Mouse (Mus musculus): ENCODE measurements around the gene Gm9507. TPM values are rescaled to one million over a fixed set of nuclear protein-coding genes. Genes with fewer than 3 reads are reported as not detected.
"Not testable (repeated sequence)": the region's sequence is repeated elsewhere in the genome, so short reads cannot be mapped to it uniquely, and the experiment has no call there.

The Gm9507 gene
- polyA plus RNA-seq, 1 experiment from 2014 or later = not detected

DNA sequence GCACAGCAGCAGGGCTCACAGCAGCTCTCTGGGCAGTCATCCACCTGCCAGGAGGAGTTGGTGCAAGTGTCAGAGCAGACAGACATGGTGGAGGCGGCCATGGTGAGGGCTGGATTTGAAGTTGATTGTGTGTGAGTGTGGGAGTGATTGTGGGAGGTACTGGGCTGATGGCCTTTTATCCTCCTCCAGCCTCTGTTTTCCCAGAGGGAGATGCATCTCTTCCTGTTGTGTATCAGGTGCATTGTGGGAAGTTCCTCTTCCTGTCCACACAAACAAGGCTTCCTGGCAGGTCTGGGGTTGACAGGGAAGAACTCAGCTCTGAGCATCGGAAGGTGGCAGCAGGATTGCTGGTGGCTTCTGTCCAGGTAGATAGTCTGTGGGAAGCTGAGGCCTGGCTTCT lies 16.7 kb downstream of the Gm9507 start, which contains the start of gene Gm9639:
Gene Gm9639 (minus strand): TSS at position 101 of the 400 bp plus-strand sequence.
- ATAC-seq (replicated peaks; ENCODE audit: insufficient number of reproducible peaks, low FRiP score, low TSS enrichment, low read depth) (no peak), DNase-seq (ENCODE audit: low spot score) (no peak)
- no peak within 1 kb of the TSS for H3K4me3 ChIP-seq (ENCODE audit: low read depth, low read length)
- H3K27me3 ChIP-seq (ENCODE audit: control insufficient read depth, insufficient read depth, low read length) = no peaks in the 10 kb centered on the region
- no peak within 1 kb of the TSS for H3K9ac ChIP-seq (replicated peaks; ENCODE audit: low read length)
- no peaks in the 10 kb centered on the region for H3K4me1 ChIP-seq (ENCODE audit: control insufficient read depth, insufficient read depth, low read length)
- no peak within 1 kb of the TSS for H3K27ac ChIP-seq (replicated peaks; ENCODE audit: low read depth, low read length)
- no peak within 1 kb of the TSS for H3K4me2 ChIP-seq (ENCODE audit: low read depth, low read length)
- no peaks in the 10 kb centered on the region for H3K36me3 ChIP-seq (replicated peaks; ENCODE audit: control insufficient read depth, insufficient read depth, low read depth, low read length)
- WGBS = 54% methylated on average over 2 of the region's 2 CpGs
- no peaks in the 10 kb centered on the region for H3K9me3 ChIP-seq (replicated peaks; ENCODE audit: control insufficient read depth, low read length)

GRCm38 (mm10) chr10:77788621-77789020 lies 23.0 kb downstream of the Gm9507 start:
- Histone ChIP-seq H3K9me3 (replicated peaks; ENCODE audit: control insufficient read depth, low read length) (no peaks in the 10 kb centered on the region), H3K4me3 (ENCODE audit: low read depth, low read length) (no peak overlapping the region), H3K4me1 (ENCODE audit: control insufficient read depth, insufficient read depth, low read length) (no peaks in the 10 kb centered on the region), H3K4me2 (ENCODE audit: low read depth, low read length) (no peak overlapping the region), H3K36me3 (replicated peaks; ENCODE audit: control insufficient read depth, insufficient read depth, low read depth, low read length) (no peaks in the 10 kb centered on the region), H3K27me3 (ENCODE audit: control insufficient read depth, insufficient read depth, low read length) (no peaks in the 10 kb centered on the region), H3K9ac (replicated peaks; ENCODE audit: low read length) (no peak overlapping the region), H3K27ac (replicated peaks; ENCODE audit: low read depth, low read length) (no peak overlapping the region)
- ATAC-seq (replicated peaks; ENCODE audit: insufficient number of reproducible peaks, low FRiP score, low TSS enrichment, low read depth) (no peak), DNase-seq (ENCODE audit: low spot score) (no peak)
- WGBS = 82% methylated on average over 2 of the region's 2 CpGs

GRCm38 (mm10) chr10:77787876-77788275 lies 23.8 kb downstream of the Gm9507 start, which contains the start of gene Gm7137:
Gene Gm7137 (minus strand): TSS chr10:77788200.
- not testable (repeated sequence) for H3K27ac ChIP-seq (replicated peaks; ENCODE audit: low read depth, low read length); H3K36me3 ChIP-seq (replicated peaks; ENCODE audit: control insufficient read depth, insufficient read depth, low read depth, low read length); H3K9me3 ChIP-seq (replicated peaks; ENCODE audit: control insufficient read depth, low read length); H3K9ac ChIP-seq (replicated peaks; ENCODE audit: low read length); H3K4me1 ChIP-seq (ENCODE audit: control insufficient read depth, insufficient read depth, low read length); H3K27me3 ChIP-seq (ENCODE audit: control insufficient read depth, insufficient read depth, low read length); H3K4me3 ChIP-seq (ENCODE audit: low read depth, low read length); H3K4me2 ChIP-seq (ENCODE audit: low read depth, low read length); DNase-seq (ENCODE audit: low spot score); ATAC-seq (replicated peaks; ENCODE audit: insufficient number of reproducible peaks, low FRiP score, low TSS enrichment, low read depth)
- no CpG with 5 or more reads among the region's 1 CpGs for WGBS

GRCm38 (mm10) chr10:77783396-77783795 lies 28.2 kb downstream of the Gm9507 start:
- WGBS = 82% methylated on average over 1 of the region's 3 CpGs
- not testable (repeated sequence) for H3K36me3 ChIP-seq (replicated peaks; ENCODE audit: control insufficient read depth, insufficient read depth, low read depth, low read length); H3K27me3 ChIP-seq (ENCODE audit: control insufficient read depth, insufficient read depth, low read length); H3K4me2 ChIP-seq (ENCODE audit: low read depth, low read length); H3K4me1 ChIP-seq (ENCODE audit: control insufficient read depth, insufficient read depth, low read length); DNase-seq (ENCODE audit: low spot score); H3K9ac ChIP-seq (replicated peaks; ENCODE audit: low read length); H3K4me3 ChIP-seq (ENCODE audit: low read depth, low read length); H3K27ac ChIP-seq (replicated peaks; ENCODE audit: low read depth, low read length); ATAC-seq (replicated peaks; ENCODE audit: insufficient number of reproducible peaks, low FRiP score, low TSS enrichment, low read depth); H3K9me3 ChIP-seq (replicated peaks; ENCODE audit: control insufficient read depth, low read length)

DNA sequence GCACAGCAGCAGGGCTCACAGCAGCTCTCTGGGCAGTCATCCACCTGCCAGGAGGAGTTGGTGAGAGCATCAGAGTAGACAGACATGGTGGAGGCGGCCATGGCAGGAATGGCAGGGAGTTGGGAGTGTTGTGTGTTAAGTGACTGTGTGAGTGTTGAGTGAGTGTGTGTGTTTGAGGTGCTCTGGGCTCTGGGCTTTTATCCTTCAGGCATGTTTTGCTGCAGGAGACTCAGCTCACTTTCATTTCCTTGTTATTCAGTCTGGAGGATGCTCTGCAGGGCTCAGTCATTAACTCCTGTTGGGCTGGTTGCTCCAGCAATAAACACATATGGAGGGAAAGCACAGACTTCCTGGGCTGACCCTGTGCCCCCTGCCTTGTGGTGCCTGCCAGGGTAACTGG lies 29.2 kb downstream of the Gm9507 start, which contains the start of gene Gm3250:
Gene Gm3250 (minus strand): TSS at position 101 of the 400 bp plus-strand sequence.
- H3K27me3 ChIP-seq (ENCODE audit: control insufficient read depth, insufficient read depth, low read length); DNase-seq (ENCODE audit: low spot score); H3K9me3 ChIP-seq (replicated peaks; ENCODE audit: control insufficient read depth, low read length); H3K9ac ChIP-seq (replicated peaks; ENCODE audit: low read length); ATAC-seq (replicated peaks; ENCODE audit: insufficient number of reproducible peaks, low FRiP score, low TSS enrichment, low read depth); H3K36me3 ChIP-seq (replicated peaks; ENCODE audit: control insufficient read depth, insufficient read depth, low read depth, low read length); H3K4me1 ChIP-seq (ENCODE audit: control insufficient read depth, insufficient read depth, low read length); H3K27ac ChIP-seq (replicated peaks; ENCODE audit: low read depth, low read length); H3K4me3 ChIP-seq (ENCODE audit: low read depth, low read length); H3K4me2 ChIP-seq (ENCODE audit: low read depth, low read length): not testable (repeated sequence)
- no CpG with 5 or more reads among the region's 1 CpGs for WGBS

DNA sequence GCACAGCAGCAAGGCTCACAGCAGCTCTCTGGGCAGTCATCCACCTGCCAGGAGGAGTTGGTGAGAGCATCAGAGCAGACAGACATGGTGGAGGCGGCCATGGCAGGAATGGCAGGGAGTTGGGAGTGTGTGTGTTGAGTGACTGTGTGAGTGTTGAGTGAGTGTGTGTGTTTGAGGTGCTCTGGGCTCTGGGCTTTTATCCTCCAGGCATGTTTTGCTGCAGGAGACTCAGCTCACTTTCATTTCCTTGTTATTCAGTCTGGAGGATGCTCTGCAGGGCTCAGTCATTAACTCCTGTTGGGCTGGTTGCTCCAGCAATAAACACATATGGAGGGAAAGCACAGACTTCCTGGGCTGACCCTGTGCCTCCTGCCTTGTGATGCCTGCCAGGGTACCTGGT lies 34.8 kb downstream of the Gm9507 start, which contains the start of gene Gm7138:
Gene Gm7138 (minus strand): TSS at position 101 of the 400 bp plus-strand sequence.
- not testable (repeated sequence) for H3K36me3 ChIP-seq (replicated peaks; ENCODE audit: control insufficient read depth, insufficient read depth, low read depth, low read length); DNase-seq (ENCODE audit: low spot score); H3K27me3 ChIP-seq (ENCODE audit: control insufficient read depth, insufficient read depth, low read length); ATAC-seq (replicated peaks; ENCODE audit: insufficient number of reproducible peaks, low FRiP score, low TSS enrichment, low read depth); H3K9ac ChIP-seq (replicated peaks; ENCODE audit: low read length); H3K27ac ChIP-seq (replicated peaks; ENCODE audit: low read depth, low read length); H3K4me3 ChIP-seq (ENCODE audit: low read depth, low read length); H3K4me1 ChIP-seq (ENCODE audit: control insufficient read depth, insufficient read depth, low read length); H3K9me3 ChIP-seq (replicated peaks; ENCODE audit: control insufficient read depth, low read length); H3K4me2 ChIP-seq (ENCODE audit: low read depth, low read length)
- WGBS = 40% methylated on average over 1 of the region's 1 CpGs

- DNase-seq (ENCODE audit: low spot score); H3K9ac ChIP-seq (replicated peaks; ENCODE audit: low read length); H3K27ac ChIP-seq (replicated peaks; ENCODE audit: low read depth, low read length); H3K27me3 ChIP-seq (ENCODE audit: control insufficient read depth, insufficient read depth, low read length); H3K4me1 ChIP-seq (ENCODE audit: control insufficient read depth, insufficient read depth, low read length); H3K36me3 ChIP-seq (replicated peaks; ENCODE audit: control insufficient read depth, insufficient read depth, low read depth, low read length); H3K9me3 ChIP-seq (replicated peaks; ENCODE audit: control insufficient read depth, low read length); ATAC-seq (replicated peaks; ENCODE audit: insufficient number of reproducible peaks, low FRiP score, low TSS enrichment, low read depth); H3K4me3 ChIP-seq (ENCODE audit: low read depth, low read length); H3K4me2 ChIP-seq (ENCODE audit: low read depth, low read length): not testable (repeated sequence)
- WGBS = 75% methylated on average over 1 of the region's 3 CpGs
These were observed 39.5 kb downstream of the Gm9507 start for GRCm38 (mm10) chr10:77772142-77772541.

GRCm38 (mm10) chr10:77771225-77771624 lies 40.4 kb downstream of the Gm9507 start, which contains the start of gene Gm3238:
Gene Gm3238 (minus strand): TSS chr10:77771325.
- not testable (repeated sequence) for H3K36me3 ChIP-seq (replicated peaks; ENCODE audit: control insufficient read depth, insufficient read depth, low read depth, low read length); H3K9ac ChIP-seq (replicated peaks; ENCODE audit: low read length); ATAC-seq (replicated peaks; ENCODE audit: insufficient number of reproducible peaks, low FRiP score, low TSS enrichment, low read depth); H3K27ac ChIP-seq (replicated peaks; ENCODE audit: low read depth, low read length); H3K4me1 ChIP-seq (ENCODE audit: control insufficient read depth, insufficient read depth, low read length); H3K9me3 ChIP-seq (replicated peaks; ENCODE audit: control insufficient read depth, low read length); H3K27me3 ChIP-seq (ENCODE audit: control insufficient read depth, insufficient read depth, low read length); H3K4me3 ChIP-seq (ENCODE audit: low read depth, low read length); H3K4me2 ChIP-seq (ENCODE audit: low read depth, low read length); DNase-seq (ENCODE audit: low spot score)
- 71% methylated on average over 1 of the region's 1 CpGs for WGBS
